Mouse (Mus musculus) lung, adult 2 months (tissue): ENCODE measurements at regions not wholly inside any gene's neighbourhood (a gene's known extent, or its start where the extent isn't known, plus 50 kb on each side); places are given as distances from the start of the nearest gene placed in this dataset.

ENCODE experiments used
- CTCF ChIP-seq: fragments of 200-500 bp; IDR thresholded peaks from 2 replicates; pipeline ENCODE4 v1.5.1; 2011; ENCODE audit warnings: mild to moderate bottlenecking, low read length, control low read depth; ENCODE audit not compliant: insufficient read depth
- POLR2A ChIP-seq: fragments of 200-500 bp; IDR thresholded peaks from 2 replicates; pipeline ENCODE4 v1.6.1; 2011; ENCODE audit warnings: low read depth, mild to moderate bottlenecking, control low read depth, low read length, borderline replicate concordance; ENCODE audit errors: extremely low read depth

- no peak for TF ChIP-seq POLR2A
- no peak for TF ChIP-seq CTCF
Measured at GRCm38 (mm10) chr5:119584389-119584788, 86.1 kb upstream of the Tbx3 start.
